Mouse (Mus musculus) kidney, adult 2 months (tissue): ENCODE data around the gene Tead1. TPM values are rescaled to one million over a fixed set of nuclear protein-coding genes. Genes with fewer than 3 reads are reported as not detected.
A peak's percentile ranks its signal among the peaks of the same experiment; 100 is the strongest.

Experiments used
- DNase-seq: peaks from one replicate; pipeline ENCODE4 v3.0.0; 2021
- H3K27ac ChIP-seq: fragments of 200-500 bp; 2 replicates; pipeline ENCODE4 v1.5.1; 2012; ENCODE audit warnings: low read depth, low read length, control low read depth, inconsistent platforms; ENCODE audit not compliant: insufficient read depth
- H3K27me3 ChIP-seq: fragments of 200-500 bp; replicated peaks from 2 replicates; pipeline ENCODE4 v1.6.1; 2012; ENCODE audit warnings: mild to moderate bottlenecking, moderate library complexity, low read length, inconsistent platforms; ENCODE audit not compliant: control insufficient read depth, insufficient read depth
- H3K36me3 ChIP-seq: fragments of 200-500 bp; 2 replicates; pipeline ENCODE4 v1.6.1; 2012; ENCODE audit warnings: mild to moderate bottlenecking, moderate library complexity, low read length, inconsistent platforms; ENCODE audit not compliant: control insufficient read depth, insufficient read depth
- H3K4me1 ChIP-seq: fragments of 200-500 bp; 2 replicates; pipeline ENCODE4 v1.6.1; 2011; ENCODE audit warnings: low read length; ENCODE audit not compliant: control insufficient read depth, insufficient read depth
- H3K4me3 ChIP-seq: fragments of 200-500 bp; 2 replicates; pipeline ENCODE4 v1.5.1; 2011; ENCODE audit warnings: mild to moderate bottlenecking, low read depth, low read length, control low read depth; ENCODE audit not compliant: insufficient read depth
- CTCF ChIP-seq: fragments of 200-500 bp; conservative IDR thresholded peaks from 2 replicates; pipeline ENCODE4 v1.5.1; 2011; ENCODE audit warnings: low read depth, mild to moderate bottlenecking, control low read depth, low read length, moderate library complexity, mixed read lengths; ENCODE audit not compliant: insufficient read depth, insufficient read length
- POLR2A ChIP-seq: fragments of 200-500 bp; IDR thresholded peaks from one replicate; pipeline ENCODE4 v1.6.1; 2011; ENCODE audit warnings: low read depth, low read length, control low read depth
- WGBS: fragments of 180-500 bp; shearing (Covaris S2); methylation state at CpG from one replicate; pipeline ENCODE4 v1.1.7; 2018; 5-methylcytosine and 5-hydroxymethylcytosine counted together
- polyA plus RNA-seq: library from polyadenylated mRNA; depleted of rRNA; stranded (reverse); fragments of >200 nt; gene quantifications from 2 replicates; pipeline ENCODE4 v1.2.3, GENCODE M21; 2012

Tead1 gene
- polyA plus RNA-seq, 1 experiment: 14.7 TPM

DNA sequence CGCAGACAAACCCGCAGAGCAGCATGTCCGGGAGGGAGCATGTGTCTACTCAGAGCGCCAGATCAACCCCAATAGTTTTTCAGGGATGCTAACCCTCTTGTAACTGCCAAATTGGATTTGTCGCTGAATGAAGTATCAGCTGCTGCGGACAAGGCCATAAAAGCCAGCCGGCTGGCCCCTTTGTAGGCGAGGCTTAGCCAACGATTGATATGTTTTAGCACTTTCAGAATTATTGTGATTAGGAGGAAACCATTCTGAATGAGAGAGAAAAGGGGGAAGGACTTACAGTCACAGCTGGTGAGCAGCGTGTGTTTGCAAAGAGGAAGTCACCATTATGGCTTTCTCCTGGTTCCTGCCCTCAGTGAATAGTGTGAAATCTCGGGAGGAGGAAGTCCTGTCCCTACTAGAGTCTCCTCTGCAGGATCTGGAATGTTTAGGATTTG, 146.2 kb downstream of the Tead1 start:
- DNase-seq: no peak
- Histone ChIP-seq H3K27ac (peak overlapping the region; percentile 88), H3K4me1 (peaks cover 58% of the 10 kb centered on the region), H3K27me3 (no peaks in the 10 kb centered on the region), H3K36me3 (no peaks in the 10 kb centered on the region), H3K4me3 (no peak overlapping the region)
- WGBS: 38% methylated on average over 11 of the region's 11 CpGs
- TF ChIP-seq POLR2A: no peak
- no peak for TF ChIP-seq CTCF

DNA sequence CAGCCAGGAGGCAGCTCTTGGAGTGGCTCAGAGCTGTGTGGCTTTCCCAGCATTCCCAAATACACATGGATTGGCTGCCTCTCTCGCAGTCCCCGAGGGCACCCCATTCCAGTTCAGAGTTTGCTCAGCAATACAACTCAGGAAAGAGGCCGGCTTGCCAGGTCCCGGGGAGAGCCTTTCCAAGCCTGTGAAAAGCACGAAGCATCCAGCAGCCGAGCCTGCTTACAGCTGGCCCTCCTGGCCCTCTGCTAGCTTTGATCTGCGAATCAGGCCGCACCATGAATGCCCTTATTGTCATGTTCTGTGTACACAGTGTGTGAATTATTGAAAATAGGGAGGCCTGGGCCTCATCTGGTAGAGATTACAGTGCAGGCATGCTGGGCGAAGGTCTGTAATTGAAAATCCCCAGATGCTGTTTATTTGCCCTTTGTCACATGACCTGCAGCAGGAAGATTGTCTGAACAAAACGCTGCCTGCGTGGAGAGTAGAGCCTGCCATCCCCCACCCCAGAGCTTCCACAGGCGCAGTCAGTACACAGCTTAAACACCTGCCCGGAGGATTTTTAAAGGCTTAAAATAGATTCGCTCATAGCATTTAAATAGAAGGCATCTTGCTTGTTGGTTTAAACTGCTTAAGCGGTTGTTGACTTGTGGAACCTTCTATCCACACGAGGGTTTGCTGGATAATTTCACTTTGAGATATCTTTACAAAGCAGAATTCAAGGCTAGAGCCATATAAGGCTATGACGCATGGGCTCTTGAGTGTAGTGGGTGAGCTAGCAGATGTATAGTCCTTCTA, 147.2 kb downstream of the Tead1 start:
- no peaks in the 10 kb centered on the region for H3K27me3 ChIP-seq
- H3K27ac ChIP-seq: peak overlapping the region; percentile 88
- peaks cover 66% of the 10 kb centered on the region for H3K4me1 ChIP-seq
- TF ChIP-seq CTCF (no peak), POLR2A (no peak)
- no peaks in the 10 kb centered on the region for H3K36me3 ChIP-seq
- 25% methylated on average over 17 of the region's 17 CpGs for WGBS
- no peak overlapping the region for H3K4me3 ChIP-seq
- peak; percentile 85 for DNase-seq

DNA sequence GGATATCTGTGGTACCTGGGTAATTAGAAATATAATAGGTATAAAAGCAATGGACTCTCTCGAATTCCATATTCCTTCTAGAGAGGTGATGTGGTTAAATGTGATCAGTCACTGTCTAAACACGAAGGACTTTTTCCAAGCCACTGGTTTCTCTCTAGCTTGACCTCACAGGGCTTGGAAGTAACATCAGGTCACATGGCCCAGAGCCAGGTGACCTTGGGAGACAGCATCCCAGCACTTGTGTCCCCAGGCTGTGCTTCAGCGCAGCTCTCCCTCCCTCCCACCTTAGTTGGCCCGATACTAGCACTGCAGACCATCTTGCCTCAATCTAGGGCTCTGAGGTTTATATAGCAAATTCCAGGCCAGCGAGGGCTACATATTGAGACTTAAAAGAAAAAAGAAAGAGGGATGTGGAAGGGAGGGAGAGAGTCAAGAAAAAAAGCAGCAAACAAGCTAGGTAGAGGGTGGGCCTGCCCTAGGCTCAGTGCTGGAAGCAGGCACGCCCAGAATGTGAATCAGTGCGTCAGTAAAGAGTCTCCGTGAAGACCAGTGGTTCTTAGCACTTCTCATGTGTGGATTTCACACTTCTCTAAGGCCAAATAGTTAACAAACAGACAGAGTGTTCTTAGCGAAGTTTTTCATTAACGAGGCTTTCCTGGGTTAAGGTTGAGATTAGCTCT, 149.0 kb downstream of the Tead1 start:
- WGBS: 26% methylated on average over 10 of the region's 10 CpGs

DNA sequence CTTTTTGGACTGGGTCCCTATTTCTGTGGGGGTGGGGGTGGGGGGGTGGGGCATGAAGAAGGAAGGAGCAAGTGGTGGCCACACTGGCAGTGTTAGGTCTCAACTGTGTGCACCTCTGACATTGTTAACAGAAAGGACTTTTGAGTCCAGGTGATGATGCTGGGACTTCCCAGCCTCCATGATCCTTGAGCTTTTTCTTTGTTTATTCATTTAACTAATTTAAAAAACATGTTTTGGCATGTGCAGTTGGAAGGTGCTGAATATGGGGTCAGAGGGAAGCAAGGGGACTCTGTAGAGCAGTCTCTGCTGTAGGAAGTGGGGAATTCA, 149.5 kb downstream of the Tead1 start:
- H3K27ac ChIP-seq: peak overlapping the region; percentile 91
- peaks cover 78% of the 10 kb centered on the region for H3K4me1 ChIP-seq

More for the DNA sequence above, 149.0 kb downstream of the Tead1 start:
- H3K36me3 ChIP-seq: no peaks in the 10 kb centered on the region
- no peak overlapping the region for H3K4me3 ChIP-seq
- peak overlapping the region; percentile 86 for H3K27ac ChIP-seq
- DNase-seq: peak; percentile 94
- TF ChIP-seq CTCF (no peak), POLR2A (no peak)
- no peaks in the 10 kb centered on the region for H3K27me3 ChIP-seq
- peaks cover 78% of the 10 kb centered on the region for H3K4me1 ChIP-seq

DNA sequence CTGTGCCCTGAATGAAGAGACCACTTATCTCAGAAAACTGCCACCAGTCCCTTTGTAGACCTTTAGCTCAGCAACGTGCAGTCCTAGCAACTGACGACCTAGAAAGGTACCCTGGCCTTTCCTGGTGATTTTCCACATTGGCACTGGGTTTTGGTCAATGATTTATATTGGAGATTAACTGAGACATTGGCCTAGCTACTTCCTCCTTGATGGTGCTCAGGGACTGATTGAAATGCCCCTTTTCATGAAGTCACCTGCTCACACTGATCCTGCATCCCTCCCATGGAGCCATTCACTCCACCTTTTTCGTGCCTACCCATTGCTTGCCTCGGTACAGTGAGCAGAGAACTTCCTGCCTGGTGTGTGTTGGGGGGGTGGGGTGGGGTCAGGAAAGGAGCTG, 151.8 kb downstream of the Tead1 start:
- 31% methylated on average over 4 of the region's 4 CpGs for WGBS
- no peak overlapping the region for H3K4me3 ChIP-seq
- H3K4me1 ChIP-seq: peaks cover 65% of the 10 kb centered on the region
- peak overlapping the region; percentile 97 for H3K27ac ChIP-seq
- no peaks in the 10 kb centered on the region for H3K27me3 ChIP-seq
- H3K36me3 ChIP-seq: no peaks in the 10 kb centered on the region
- TF ChIP-seq POLR2A: no peak
- peak; percentile 94 for DNase-seq

More for the DNA sequence above, 149.5 kb downstream of the Tead1 start:
- DNase-seq: no peak
- Histone ChIP-seq H3K4me3 (no peak overlapping the region), H3K36me3 (no peaks in the 10 kb centered on the region), H3K27me3 (no peaks in the 10 kb centered on the region)
- TF ChIP-seq POLR2A (no peak), CTCF (no peak)

DNA sequence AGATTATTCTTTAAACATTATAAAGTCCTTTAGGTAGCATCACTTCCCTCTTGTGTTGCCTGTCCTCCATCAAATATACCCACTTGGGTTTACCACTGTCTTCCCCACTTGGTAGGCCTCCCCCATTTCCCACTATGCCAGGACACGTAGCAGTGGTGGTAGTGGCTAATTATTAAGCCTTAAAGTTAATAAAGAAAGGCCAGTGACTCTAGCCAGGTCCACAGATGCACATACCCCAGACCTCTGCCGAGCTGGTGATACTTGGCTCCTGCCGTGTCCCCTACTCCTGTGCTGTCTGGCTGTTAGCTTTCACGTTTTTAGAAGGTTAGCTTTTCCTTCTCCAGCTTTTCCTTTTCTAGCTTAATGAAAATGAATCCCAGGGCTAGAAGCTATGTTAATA, 152.3 kb downstream of the Tead1 start:
- 31% methylated on average over 4 of the region's 4 CpGs for WGBS
- Histone ChIP-seq H3K27ac (peak overlapping the region; percentile 97), H3K27me3 (no peaks in the 10 kb centered on the region), H3K4me3 (no peak overlapping the region), H3K4me1 (peaks cover 60% of the 10 kb centered on the region), H3K36me3 (no peaks in the 10 kb centered on the region)
- peak; percentile 92 for DNase-seq
- TF ChIP-seq CTCF: no peak
- TF ChIP-seq POLR2A: no peak

DNA sequence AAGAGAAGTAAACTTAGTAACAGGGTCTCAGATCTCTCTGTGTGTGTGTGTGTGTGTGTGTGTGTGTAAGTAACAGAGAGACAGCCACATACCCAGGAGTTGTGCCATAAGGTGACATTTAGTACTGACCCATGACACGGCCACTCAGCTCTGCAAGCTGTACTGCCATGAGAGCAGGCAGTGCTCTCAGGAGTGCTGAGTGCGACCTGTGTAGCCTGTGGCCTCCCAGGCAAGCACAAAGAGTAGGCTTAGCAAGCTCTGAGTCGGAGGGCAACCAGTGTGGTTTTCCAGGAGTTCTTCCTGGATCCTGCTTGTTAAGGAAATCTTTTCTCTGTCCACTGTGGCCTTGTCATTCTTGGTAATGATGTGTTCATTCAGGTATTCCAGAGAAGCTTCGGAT, 154.0 kb downstream of the Tead1 start:
- Histone ChIP-seq H3K27ac (peak overlapping the region; percentile 72), H3K27me3 (no peaks in the 10 kb centered on the region)
- 52% methylated on average over 4 of the region's 4 CpGs for WGBS

More for the DNA sequence above, 154.0 kb downstream of the Tead1 start:
- peaks cover 45% of the 10 kb centered on the region for H3K4me1 ChIP-seq
- no peaks in the 10 kb centered on the region for H3K36me3 ChIP-seq
- H3K4me3 ChIP-seq: no peak overlapping the region
- TF ChIP-seq POLR2A: no peak
- TF ChIP-seq CTCF: no peak
- peak; percentile 49 for DNase-seq
